Mouse (Mus musculus) embryonic fibroblast, embryonic 13.5 days (primary cell): ENCODE measurements around the gene Kera. TPM values are rescaled to one million over a fixed set of nuclear protein-coding genes. Genes with fewer than 3 reads are reported as not detected.

Experiments
- H3K27ac ChIP-seq: 2 replicates; pipeline ENCODE4 v1.5.1; 2012; ENCODE audit warnings: low read length, control low read depth, inconsistent platforms; ENCODE audit not compliant: insufficient read depth
- H3K4me1 ChIP-seq: 2 replicates; pipeline ENCODE4 v1.6.1; 2011; ENCODE audit warnings: low read length; ENCODE audit not compliant: control insufficient read depth, insufficient read depth
- H3K4me3 ChIP-seq: 2 replicates; pipeline ENCODE4 v1.5.1; 2011; ENCODE audit warnings: mild to moderate bottlenecking, control low read depth, low read length; ENCODE audit not compliant: insufficient read depth
- CTCF ChIP-seq: IDR thresholded peaks from 2 replicates; pipeline ENCODE4 v1.5.1; 2011; ENCODE audit warnings: mild to moderate bottlenecking, control low read depth, low read length, moderate library complexity, borderline replicate concordance; ENCODE audit not compliant: insufficient read depth
- POLR2A ChIP-seq: IDR thresholded peaks from 2 replicates; pipeline ENCODE4 v1.6.1; 2011; ENCODE audit warnings: low read depth, mild to moderate bottlenecking, control low read depth, low read length, moderate library complexity
- polyA plus RNA-seq: library from polyadenylated mRNA; stranded (reverse); fragments of >200 nt; gene quantifications from 2 replicates; pipeline ENCODE4 v1.2.4, GENCODE M21; 2011; ENCODE audit warnings: low read depth; ENCODE audit not compliant: missing spikeins, insufficient read length

The Kera gene
- polyA plus RNA-seq, result 0.30 TPM in 1 of 2 replicates, not detected in the other

- no peak within 1 kb of the TSS for H3K4me3 ChIP-seq
- TF ChIP-seq POLR2A, result no peak
- TF ChIP-seq CTCF, result no peak
- H3K4me1 ChIP-seq, result no peaks in the 10 kb centered on the region
- H3K27ac ChIP-seq, result no peak within 1 kb of the TSS
These were observed at the start of gene Kera for GRCm38 (mm10) chr10:97606579-97606978. Gene Kera (plus strand): TSS chr10:97606879.

DNA sequence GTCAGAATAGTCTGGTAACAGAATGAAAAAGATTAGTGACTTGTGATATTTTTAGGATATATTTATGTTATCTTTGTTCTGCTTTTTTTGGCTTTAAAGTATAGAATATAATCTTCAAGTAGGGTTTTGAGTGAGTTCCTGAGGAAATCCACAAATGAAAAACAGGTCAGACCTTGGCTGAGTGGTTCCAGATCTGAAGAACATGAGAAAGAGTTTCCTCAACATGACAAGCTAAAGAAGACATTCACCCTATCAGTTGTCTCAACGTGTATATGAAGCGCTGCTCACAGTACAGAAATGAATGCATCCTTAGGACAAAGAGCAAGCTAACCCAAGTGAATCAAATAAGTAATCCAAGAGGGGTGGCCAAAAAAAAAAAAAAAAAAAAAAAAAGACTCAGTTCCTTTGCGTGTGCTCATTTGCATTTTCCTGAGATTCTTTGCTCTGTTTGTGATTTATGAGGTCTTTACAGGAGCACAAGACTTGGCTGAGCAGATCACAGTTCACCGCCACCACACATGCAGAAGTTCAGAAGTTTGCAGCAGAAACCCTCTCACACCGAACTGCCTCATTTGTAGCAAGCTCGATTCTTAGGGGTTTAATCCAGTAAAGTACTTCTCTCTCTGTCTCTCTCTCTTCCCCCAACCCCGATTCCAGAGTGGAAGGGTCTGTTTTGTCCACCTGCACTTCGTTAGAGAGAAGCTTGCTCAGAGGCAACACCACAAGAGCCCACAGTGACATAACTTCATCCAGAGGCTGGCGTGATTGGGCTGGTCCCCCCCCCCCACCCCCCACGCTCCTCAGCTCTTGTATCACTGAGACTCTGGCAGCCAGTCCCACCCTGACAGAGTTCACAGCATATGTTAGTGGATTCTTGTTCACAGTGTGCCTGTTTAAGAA lies 41.5 kb upstream of the Kera start, which contains the start of gene Lum:
Gene Lum (plus strand): TSS at position 172 of the 900 bp plus-strand sequence.
- H3K4me1 ChIP-seq, result no peaks in the 10 kb centered on the region
- no peak within 1 kb of the TSS for H3K4me3 ChIP-seq
- peak within 1 kb of the TSS; percentile 70; the same call in 1 of the 2 replicates for H3K27ac ChIP-seq
- TF ChIP-seq POLR2A (no peak), CTCF (no peak)

DNA sequence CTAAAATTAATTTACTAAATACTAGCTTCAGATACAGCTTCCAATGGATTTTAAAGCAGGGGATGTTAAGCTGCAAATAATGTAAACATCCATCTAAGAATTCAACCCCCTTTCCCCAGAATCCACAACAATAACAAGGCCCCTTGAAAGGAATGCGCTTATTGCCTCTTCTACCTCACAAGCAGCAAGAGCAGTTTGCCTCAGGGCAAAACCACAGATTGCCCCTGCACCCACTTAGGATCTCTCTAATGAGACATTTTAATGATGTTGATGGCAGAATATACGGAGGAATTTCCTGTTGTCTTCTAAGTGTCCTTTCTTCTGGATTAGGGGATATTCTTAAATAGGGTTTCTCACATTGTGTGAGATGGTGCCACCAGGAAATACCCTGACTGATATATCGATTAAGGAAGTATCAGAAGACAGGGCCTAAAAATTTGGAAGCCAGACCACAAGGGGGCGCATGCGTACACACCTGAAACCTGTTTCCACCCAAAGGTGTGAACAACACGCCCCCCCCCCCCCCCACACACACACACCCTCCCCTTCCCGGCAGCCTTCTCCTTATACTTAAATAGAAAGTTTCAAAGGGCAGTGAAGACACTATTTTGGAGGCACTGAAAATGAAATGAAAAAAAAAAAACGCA lies 39.1 kb upstream of the Kera start:
- Histone ChIP-seq H3K27ac (no peak overlapping the region), H3K4me3 (no peak overlapping the region)

DNA sequence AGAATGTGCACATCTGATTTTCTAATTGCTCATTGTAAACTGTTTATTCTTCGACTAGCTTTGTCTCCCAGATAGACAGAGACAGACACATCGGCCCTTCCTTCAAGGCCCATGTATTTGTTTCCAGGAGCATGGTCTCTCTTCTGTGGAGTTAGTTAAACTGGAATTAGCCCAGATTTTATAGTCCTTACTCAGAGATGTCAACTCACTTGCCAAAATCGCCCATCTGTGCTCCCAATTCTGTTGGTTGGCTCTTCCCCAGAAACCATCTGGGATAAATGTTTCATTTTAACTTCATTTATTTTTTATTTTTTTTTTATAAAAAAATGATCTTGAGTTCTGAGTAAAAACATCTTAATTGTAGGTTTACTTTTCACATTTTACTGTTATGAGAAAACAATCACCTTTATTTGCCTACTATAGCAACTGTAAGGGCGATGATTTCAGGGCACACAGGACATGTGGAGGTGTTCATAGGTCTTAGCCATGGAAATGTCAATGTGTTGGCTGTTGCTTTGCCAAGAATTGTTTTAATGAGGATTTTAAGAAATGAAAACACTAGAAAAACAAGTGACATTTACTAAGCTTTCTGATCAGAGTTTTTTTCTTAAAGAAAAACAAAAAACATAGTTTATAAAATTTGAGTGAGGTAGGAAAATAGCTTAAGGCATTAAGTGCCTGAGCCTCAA lies 24.0 kb upstream of the Kera start:
- Histone ChIP-seq H3K4me1 (no peaks in the 10 kb centered on the region), H3K27ac (peak overlapping the region; percentile 65; the same call in 1 of the 2 replicates), H3K4me3 (no peak overlapping the region)
- TF ChIP-seq CTCF (no peak), POLR2A (no peak)

More for the DNA sequence above, 39.1 kb upstream of the Kera start:
- H3K4me1 ChIP-seq, result no peaks in the 10 kb centered on the region
- TF ChIP-seq POLR2A, result no peak
- TF ChIP-seq CTCF, result no peak

- H3K4me3 ChIP-seq, result no peak overlapping the region
- TF ChIP-seq CTCF (no peak), POLR2A (no peak)
- H3K4me1 ChIP-seq, result no peaks in the 10 kb centered on the region
- H3K27ac ChIP-seq, result no peak overlapping the region
These were observed 22.5 kb upstream of the Kera start for GRCm38 (mm10) chr10:97584176-97584575.

DNA sequence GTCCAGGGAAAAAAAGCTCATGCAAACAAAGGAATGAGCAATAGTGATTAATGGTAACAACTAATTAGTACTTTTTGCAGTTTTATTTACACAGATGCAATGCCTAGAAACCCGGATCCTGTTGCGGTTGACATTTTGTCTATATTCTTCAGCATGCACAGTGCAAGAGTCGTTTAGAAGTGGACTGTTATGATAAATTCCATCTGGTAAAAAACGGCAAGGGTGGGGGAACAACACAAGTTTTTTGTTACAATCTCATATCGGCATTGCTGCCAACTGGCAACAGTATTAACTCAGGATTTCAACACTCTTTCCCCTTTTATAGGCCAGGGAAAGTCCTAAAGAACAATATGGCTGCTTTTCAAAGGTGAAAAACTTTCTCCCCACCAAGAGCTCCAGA lies 19.5 kb upstream of the Kera start:
- TF ChIP-seq POLR2A, result no peak
- no peak for TF ChIP-seq CTCF
- Histone ChIP-seq H3K4me3 (no peak overlapping the region), H3K27ac (peak overlapping the region; percentile 40; the same call in 1 of the 2 replicates), H3K4me1 (no peaks in the 10 kb centered on the region; the same call in 1 of the 2 replicates)

DNA sequence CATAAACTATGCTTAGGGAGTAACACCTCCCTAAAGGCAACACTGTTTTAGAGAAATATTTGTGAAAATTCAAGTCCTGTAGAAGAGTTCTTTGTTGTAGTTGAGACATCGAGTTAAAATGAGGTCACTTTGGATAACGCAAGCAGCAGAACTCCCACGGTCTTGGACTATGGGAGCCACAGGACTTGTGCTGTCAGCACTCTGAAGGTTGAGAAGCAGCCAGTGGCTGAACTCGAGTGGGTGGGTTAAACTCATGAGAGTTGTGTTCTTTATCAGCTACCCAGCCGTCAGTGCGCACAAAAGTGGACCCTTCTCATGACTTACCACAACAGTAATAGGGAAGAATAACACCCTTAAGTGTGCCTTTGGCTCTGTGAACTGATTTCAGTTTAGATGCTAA lies 17.1 kb upstream of the Kera start:
- H3K4me1 ChIP-seq, result no peaks in the 10 kb centered on the region; the same call in 1 of the 2 replicates
- H3K4me3 ChIP-seq, result no peak overlapping the region
- H3K27ac ChIP-seq, result no peak overlapping the region
- TF ChIP-seq CTCF (no peak), POLR2A (no peak)

- Histone ChIP-seq H3K27ac (0 out of 2 replicates have a peak overlapping the region, but pooled peaks have one; percentile 35), H3K4me1 (no peaks in the 10 kb centered on the region; the same call in 1 of the 2 replicates), H3K4me3 (no peak overlapping the region)
- TF ChIP-seq POLR2A, result no peak
- TF ChIP-seq CTCF, result no peak
These were observed 15.6 kb upstream of the Kera start for GRCm38 (mm10) chr10:97591036-97591435.

- no peak for TF ChIP-seq POLR2A
- TF ChIP-seq CTCF, result no peak
- Histone ChIP-seq H3K4me3 (no peak overlapping the region), H3K4me1 (no peaks in the 10 kb centered on the region; the same call in 1 of the 2 replicates), H3K27ac (no peak overlapping the region; the same call in 1 of the 2 replicates)
These were observed 15.0 kb upstream of the Kera start for GRCm38 (mm10) chr10:97591685-97592084.
